Mouse (Mus musculus) E14TG2a.4 (cell line): Measurements from ENCODE around the gene Tnpo2.

Experiments used
- CTCF ChIP-seq: conservative IDR thresholded peaks from 2 replicates; pipeline ENCODE4 v1.5.1; 2014; ENCODE audit warnings: low read length
- NANOG ChIP-seq: IDR thresholded peaks from 2 replicates; pipeline ENCODE4 v1.6.1; 2014; ENCODE audit warnings: borderline replicate concordance, low read length, mixed read lengths
- POU5F1 ChIP-seq: IDR thresholded peaks from 2 replicates; pipeline ENCODE4 v1.6.1; 2014; ENCODE audit warnings: low read length, borderline replicate concordance

DNA sequence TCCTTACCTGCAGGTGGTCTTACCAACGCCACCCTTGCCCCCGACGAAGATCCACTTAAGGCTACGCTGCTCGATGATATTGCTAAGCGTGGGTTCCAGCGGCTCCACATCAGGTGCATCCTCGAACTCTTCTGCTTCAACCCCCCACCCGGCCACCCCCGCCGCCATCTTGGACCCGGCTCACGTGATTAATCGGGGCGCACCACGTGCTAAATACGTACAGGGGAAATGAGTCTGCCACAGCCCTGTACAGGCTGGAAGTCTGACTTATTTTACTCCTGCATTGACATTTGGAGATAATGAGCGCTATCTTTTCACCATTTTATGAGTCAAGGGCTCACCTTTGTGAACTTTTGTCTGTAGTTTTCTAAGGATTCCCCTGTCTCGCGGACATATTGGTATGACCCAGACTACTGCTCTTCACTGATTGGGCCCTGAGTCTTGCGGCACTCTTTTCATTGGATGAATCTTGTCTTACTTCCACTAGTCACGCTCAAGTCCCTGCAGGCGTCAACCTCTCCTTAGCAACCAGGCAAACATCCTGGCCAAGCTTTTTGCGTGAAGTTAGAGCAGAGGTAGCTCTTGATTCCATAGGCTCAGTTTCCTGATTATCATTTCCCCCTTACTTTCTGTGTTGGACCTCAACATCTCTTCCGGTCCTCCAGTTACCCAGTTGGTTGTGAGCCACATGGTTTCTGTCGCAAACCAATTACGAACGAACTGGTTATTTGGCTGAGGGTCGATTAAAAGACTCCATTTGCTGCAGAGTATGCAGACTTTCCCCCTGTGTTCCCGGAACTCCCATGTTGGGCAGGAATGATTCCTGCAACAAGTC is 11.4 kb upstream of the Tnpo2 start, which contains the start of gene Asna1:
- TF ChIP-seq CTCF (no peak), NANOG (no peak), POU5F1 (no peak)
